Mouse (Mus musculus) intestine, embryonic 16.5 days (tissue): ENCODE results near the gene Lpp. TPM values are rescaled to one million over a fixed set of nuclear protein-coding genes. Genes with fewer than 3 reads are reported as not detected.

ENCODE experiments used
- ATAC-seq: fragments of 200-750 bp; cut with Nextera tagmentation; 2 replicates; pipeline ENCODE4 v1.8.0; 2017; ENCODE audit warnings: moderate TSS enrichment, moderate library complexity
- H3K27ac ChIP-seq: fragments of 300-500 bp; sonication (generic); 2 replicates; pipeline ENCODE4 v1.5.1; 2014; ENCODE audit warnings: mild to moderate bottlenecking, low read length
- H3K27me3 ChIP-seq: fragments of 300-500 bp; sonication (generic); replicated peaks from 2 replicates; pipeline ENCODE4 v1.6.1; 2014; ENCODE audit warnings: low read length, control low read depth, mixed read lengths; ENCODE audit not compliant: control insufficient read depth, insufficient read depth
- H3K36me3 ChIP-seq: fragments of 300-500 bp; sonication (generic); 2 replicates; pipeline ENCODE4 v1.6.1; 2014; ENCODE audit warnings: low read length, control low read depth; ENCODE audit not compliant: control insufficient read depth, insufficient read depth
- H3K4me1 ChIP-seq: fragments of 300-500 bp; sonication (generic); 2 replicates; pipeline ENCODE4 v1.6.1; 2014; ENCODE audit warnings: low read length, control low read depth, mixed read lengths; ENCODE audit not compliant: control insufficient read depth, insufficient read depth
- H3K4me2 ChIP-seq: fragments of 300-500 bp; sonication (generic); 2 replicates; pipeline ENCODE4 v1.6.1; 2014; ENCODE audit warnings: low read depth, low read length, control low read depth
- H3K4me3 ChIP-seq: fragments of 300-500 bp; sonication (generic); 2 replicates; pipeline ENCODE4 v1.5.1; 2014; ENCODE audit warnings: mild to moderate bottlenecking, low read length
- H3K9ac ChIP-seq: fragments of 300-500 bp; sonication (generic); 2 replicates; pipeline ENCODE4 v1.6.1; 2014; ENCODE audit warnings: low read depth, low read length
- H3K9me3 ChIP-seq: fragments of 300-500 bp; sonication (generic); 2 replicates; pipeline ENCODE4 v1.6.1; 2016; ENCODE audit warnings: low read length, control low read depth; ENCODE audit not compliant: control insufficient read depth
- WGBS: fragments of 180-500 bp; shearing (Covaris S2); extraction: QIAGEN DNeasy Blood & Tissue Kit; methylation state at CpG from one replicate; pipeline ENCODE4 v1.1.7; 2014; 5-methylcytosine and 5-hydroxymethylcytosine counted together
- polyA plus RNA-seq: library from polyadenylated mRNA; unstranded; fragments of >200 nt; fragmentation: Nextera tagmentation; extraction: Ambion mirVana; gene quantifications from 2 replicates; pipeline ENCODE4 v1.2.1, GENCODE M21; 2015

Lpp gene
- polyA plus RNA-seq, 1 experiment from 2014 or later = 64.7 TPM

GRCm38 (mm10) chr16:24428055-24428454 lies 34.7 kb downstream of the Lpp start:
- H3K36me3 ChIP-seq = no peaks in the 10 kb centered on the region
- no peaks in the 10 kb centered on the region for H3K27me3 ChIP-seq
- H3K9ac ChIP-seq = no peak overlapping the region
- H3K4me3 ChIP-seq = no peak overlapping the region
- no peak overlapping the region for H3K27ac ChIP-seq
- ATAC-seq = no peak
- 71% methylated on average over 4 of the region's 4 CpGs for WGBS
- H3K4me2 ChIP-seq = no peak overlapping the region
- H3K9me3 ChIP-seq = no peaks in the 10 kb centered on the region
- peaks cover 25% of the 10 kb centered on the region for H3K4me1 ChIP-seq

GRCm38 (mm10) chr16:24428742-24429141 lies 35.4 kb downstream of the Lpp start:
- H3K4me2 ChIP-seq = no peak overlapping the region
- H3K27me3 ChIP-seq = no peaks in the 10 kb centered on the region
- 67% methylated on average over 4 of the region's 4 CpGs for WGBS
- H3K9me3 ChIP-seq = no peaks in the 10 kb centered on the region
- H3K4me1 ChIP-seq = peaks cover 31% of the 10 kb centered on the region
- ATAC-seq = no peak
- no peak overlapping the region for H3K27ac ChIP-seq
- H3K36me3 ChIP-seq = no peaks in the 10 kb centered on the region
- no peak overlapping the region for H3K4me3 ChIP-seq
- no peak overlapping the region for H3K9ac ChIP-seq

- ATAC-seq = no peak
- Histone ChIP-seq H3K4me3 (no peak overlapping the region), H3K9me3 (no peaks in the 10 kb centered on the region), H3K27ac (no peak overlapping the region), H3K9ac (no peak overlapping the region), H3K36me3 (no peaks in the 10 kb centered on the region), H3K27me3 (no peaks in the 10 kb centered on the region), H3K4me2 (no peak overlapping the region), H3K4me1 (peaks cover 36% of the 10 kb centered on the region)
- 64% methylated on average over 5 of the region's 5 CpGs for WGBS
These were observed 36.4 kb downstream of the Lpp start for GRCm38 (mm10) chr16:24429691-24430090.

- Histone ChIP-seq H3K27ac (no peak overlapping the region), H3K9me3 (no peaks in the 10 kb centered on the region), H3K9ac (no peak overlapping the region), H3K4me2 (no peak overlapping the region), H3K27me3 (no peaks in the 10 kb centered on the region), H3K4me1 (peaks cover 41% of the 10 kb centered on the region), H3K36me3 (no peaks in the 10 kb centered on the region), H3K4me3 (no peak overlapping the region)
- 97% methylated on average over 1 of the region's 1 CpGs for WGBS
- no peak for ATAC-seq
These were observed 38.5 kb downstream of the Lpp start for GRCm38 (mm10) chr16:24431808-24432207.

GRCm38 (mm10) chr16:24433563-24433962 lies 40.3 kb downstream of the Lpp start:
- no peak overlapping the region for H3K4me3 ChIP-seq
- no peaks in the 10 kb centered on the region for H3K27me3 ChIP-seq
- no peaks in the 10 kb centered on the region for H3K36me3 ChIP-seq
- peaks cover 40% of the 10 kb centered on the region for H3K4me1 ChIP-seq
- no peak overlapping the region for H3K9ac ChIP-seq
- H3K27ac ChIP-seq = 0 out of 2 replicates have a peak overlapping the region, but pooled peaks have one; percentile 6
- H3K9me3 ChIP-seq = no peaks in the 10 kb centered on the region
- H3K4me2 ChIP-seq = no peak overlapping the region
- WGBS = 33% methylated on average over 7 of the region's 7 CpGs
- no peak; the same call in 1 of the 2 replicates for ATAC-seq

- Histone ChIP-seq H3K4me3 (no peak overlapping the region), H3K9ac (no peak overlapping the region), H3K9me3 (no peaks in the 10 kb centered on the region), H3K36me3 (no peaks in the 10 kb centered on the region), H3K27me3 (no peaks in the 10 kb centered on the region), H3K27ac (peak overlapping the region; percentile 30; the same call in 1 of the 2 replicates), H3K4me2 (no peak overlapping the region), H3K4me1 (peaks cover 40% of the 10 kb centered on the region)
- peak; percentile 7; the same call in 1 of the 2 replicates for ATAC-seq
- WGBS = 46% methylated on average over 7 of the region's 7 CpGs
These were observed 40.7 kb downstream of the Lpp start for GRCm38 (mm10) chr16:24434026-24434425.

GRCm38 (mm10) chr16:24434531-24435114 lies 41.3 kb downstream of the Lpp start:
- 54% methylated on average over 7 of the region's 7 CpGs for WGBS
- Histone ChIP-seq H3K9ac (no peak overlapping the region), H3K9me3 (no peaks in the 10 kb centered on the region), H3K4me2 (no peak overlapping the region), H3K27ac (peak overlapping the region; percentile 30; the same call in 1 of the 2 replicates), H3K4me3 (no peak overlapping the region), H3K36me3 (no peaks in the 10 kb centered on the region), H3K4me1 (peaks cover 41% of the 10 kb centered on the region), H3K27me3 (no peaks in the 10 kb centered on the region)
- ATAC-seq = 0 out of 2 replicates have a peak, but pooled peaks have one; percentile 32

GRCm38 (mm10) chr16:24435115-24435553 lies 41.8 kb downstream of the Lpp start:
- Histone ChIP-seq H3K27ac (peak overlapping the region; percentile 5; the same call in 1 of the 2 replicates), H3K9me3 (no peaks in the 10 kb centered on the region), H3K4me1 (peaks cover 41% of the 10 kb centered on the region), H3K4me3 (no peak overlapping the region), H3K4me2 (no peak overlapping the region), H3K27me3 (no peaks in the 10 kb centered on the region), H3K36me3 (no peaks in the 10 kb centered on the region), H3K9ac (no peak overlapping the region)
- 54% methylated on average over 6 of the region's 6 CpGs for WGBS
- ATAC-seq = peak; percentile 12; the same call in 1 of the 2 replicates

GRCm38 (mm10) chr16:24438438-24438837 lies 45.1 kb downstream of the Lpp start:
- 66% methylated on average over 4 of the region's 4 CpGs for WGBS
- H3K4me1 ChIP-seq = peaks cover 55% of the 10 kb centered on the region
- H3K9me3 ChIP-seq = no peaks in the 10 kb centered on the region
- no peak overlapping the region for H3K4me2 ChIP-seq
- H3K27ac ChIP-seq = no peak overlapping the region
- H3K4me3 ChIP-seq = no peak overlapping the region
- H3K27me3 ChIP-seq = no peaks in the 10 kb centered on the region
- no peak overlapping the region for H3K9ac ChIP-seq
- no peaks in the 10 kb centered on the region for H3K36me3 ChIP-seq
- peak; percentile 63 for ATAC-seq

- peaks cover 37% of the 10 kb centered on the region for H3K4me1 ChIP-seq
- no peak overlapping the region for H3K9ac ChIP-seq
- 41% methylated on average over 1 of the region's 1 CpGs for WGBS
- no peak overlapping the region for H3K4me2 ChIP-seq
- H3K9me3 ChIP-seq = no peaks in the 10 kb centered on the region
- H3K36me3 ChIP-seq = no peaks in the 10 kb centered on the region; the same call in 1 of the 2 replicates
- H3K27ac ChIP-seq = no peak overlapping the region
- ATAC-seq = no peak
- H3K4me3 ChIP-seq = no peak overlapping the region
- H3K27me3 ChIP-seq = no peaks in the 10 kb centered on the region
These were observed 48.0 kb downstream of the Lpp start for GRCm38 (mm10) chr16:24441338-24441737.
